Mouse (Mus musculus) megakaryocyte, embryonic 14.5 days (primary cell): ENCODE data around the gene Eln. TPM values are rescaled to one million over a fixed set of nuclear protein-coding genes. Genes with fewer than 3 reads are reported as not detected.

Experiments
- H3K27me3 ChIP-seq: replicated peaks from 2 replicates; pipeline ENCODE3; 2012; ENCODE audit warnings: inconsistent platforms
- H3K36me3 ChIP-seq: replicated peaks from 2 replicates; pipeline ENCODE3; 2012; ENCODE audit warnings: low read length, inconsistent platforms, mixed read lengths
- H3K4me1 ChIP-seq: 2 replicates; pipeline ENCODE4 v1.6.1; 2012; ENCODE audit warnings: inconsistent platforms
- H3K4me3 ChIP-seq: replicated peaks from 2 replicates; pipeline ENCODE3; 2012; ENCODE audit warnings: moderate library complexity, mild to moderate bottlenecking, inconsistent platforms
- H3K9me3 ChIP-seq: 2 replicates; pipeline ENCODE4 v1.6.1; 2012; ENCODE audit warnings: inconsistent platforms
- FLI1 ChIP-seq: IDR thresholded peaks from 2 replicates; pipeline ENCODE4 v1.6.1; 2012; ENCODE audit warnings: low read length, inconsistent platforms, mixed read lengths
- GATA1 ChIP-seq: IDR thresholded peaks from 3 replicates; pipeline ENCODE4 v1.6.1; 2012; ENCODE audit warnings: mixed read lengths, low read length, inconsistent platforms, borderline replicate concordance
- polyA plus RNA-seq: library from polyadenylated mRNA; stranded (reverse); fragments of >175 nt; gene quantifications from 2 replicates; pipeline ENCODE4 v1.2.3, GENCODE M21; 2012; ENCODE audit warnings: low replicate concordance; ENCODE audit not compliant: insufficient read depth

The Eln gene
- polyA plus RNA-seq, 1 experiment: 0.19 TPM

DNA sequence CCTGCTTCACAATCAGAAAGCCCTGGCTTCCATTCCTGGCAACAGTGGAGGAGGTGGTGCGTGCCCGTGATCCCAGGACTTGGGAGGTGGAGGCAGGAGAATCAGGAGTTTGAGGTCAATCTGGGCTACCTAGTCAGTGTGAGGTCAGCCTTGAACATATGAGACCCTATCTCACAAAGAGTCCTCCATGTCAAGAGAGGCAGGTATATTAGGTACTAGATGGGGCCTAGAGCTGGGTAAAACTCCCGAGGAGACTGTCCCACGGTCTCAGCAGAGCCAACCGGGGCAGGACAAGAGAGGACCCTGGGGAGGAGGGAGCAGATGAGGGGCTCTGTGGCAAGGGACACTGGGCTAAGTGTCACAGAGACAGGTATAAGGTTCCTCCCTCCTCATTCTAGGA is 69.6 kb downstream of the Eln start:
- peaks cover 77% of the 10 kb centered on the region for H3K4me1 ChIP-seq
- H3K27me3 ChIP-seq: no peaks in the 10 kb centered on the region
- H3K36me3 ChIP-seq: peaks cover 33% of the 10 kb centered on the region
- peak overlapping the region; percentile 93 for H3K4me3 ChIP-seq
- TF ChIP-seq GATA1: no peak
- no peak for TF ChIP-seq FLI1
- H3K9me3 ChIP-seq: no peaks in the 10 kb centered on the region

DNA sequence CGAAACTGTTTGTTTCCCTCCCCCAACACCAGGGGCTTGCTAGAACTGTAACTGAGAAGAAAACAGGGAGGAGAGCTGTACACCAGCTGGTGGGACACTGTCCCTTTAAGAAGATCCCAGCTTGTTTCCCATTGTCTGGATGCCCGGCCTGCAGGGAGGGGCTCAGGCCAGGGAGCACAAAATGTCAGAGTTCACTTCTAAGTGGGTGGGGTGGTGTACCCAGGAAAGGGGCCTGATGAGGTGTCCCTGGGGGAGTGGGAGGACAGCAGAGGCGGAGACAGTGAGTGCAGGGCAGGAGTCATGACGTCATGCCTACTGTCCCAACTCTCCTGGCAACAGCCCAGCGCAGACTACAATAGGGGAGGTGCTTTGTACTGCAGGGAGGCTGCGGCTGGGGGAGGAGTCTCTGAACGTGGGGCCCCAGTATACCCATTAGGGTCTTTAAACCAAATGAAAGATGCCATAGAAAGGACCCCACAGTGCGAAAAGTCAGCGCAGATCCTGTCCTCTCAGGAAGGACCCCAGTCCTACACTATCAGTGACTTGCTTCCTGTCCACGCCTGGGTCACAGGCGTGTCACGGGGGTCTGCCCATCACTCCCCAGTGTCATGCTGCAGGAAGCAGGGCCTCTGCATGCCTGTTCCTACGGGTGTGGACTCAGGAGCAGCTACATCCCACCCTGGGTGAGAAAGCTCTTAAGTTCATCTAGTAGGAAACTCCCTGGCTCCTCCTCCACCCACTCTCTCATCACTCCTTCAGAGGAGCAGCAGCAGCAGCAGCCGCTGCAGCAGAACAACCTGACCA is 71.0 kb downstream of the Eln start:
- Histone ChIP-seq H3K27me3 (no peaks in the 10 kb centered on the region), H3K9me3 (no peaks in the 10 kb centered on the region), H3K4me1 (peaks cover 82% of the 10 kb centered on the region), H3K36me3 (peaks cover 43% of the 10 kb centered on the region), H3K4me3 (peak overlapping the region; percentile 93)
- no peak for TF ChIP-seq GATA1
- no peak for TF ChIP-seq FLI1

- Histone ChIP-seq H3K27me3 (no peaks in the 10 kb centered on the region), H3K36me3 (peaks cover 47% of the 10 kb centered on the region), H3K4me3 (no peak overlapping the region), H3K4me1 (peaks cover 70% of the 10 kb centered on the region), H3K9me3 (no peaks in the 10 kb centered on the region)
- no peak for TF ChIP-seq FLI1
- no peak for TF ChIP-seq GATA1
Observed at GRCm38 (mm10) chr5:134674977-134675376, 72.1 kb downstream of the Eln start.

- H3K9me3 ChIP-seq: no peaks in the 10 kb centered on the region
- peaks cover 47% of the 10 kb centered on the region for H3K4me1 ChIP-seq
- no peak overlapping the region for H3K4me3 ChIP-seq
- H3K36me3 ChIP-seq: peaks cover 71% of the 10 kb centered on the region
- TF ChIP-seq FLI1: no peak
- H3K27me3 ChIP-seq: no peaks in the 10 kb centered on the region
Observed at GRCm38 (mm10) chr5:134672611-134673010, 74.5 kb downstream of the Eln start.

DNA sequence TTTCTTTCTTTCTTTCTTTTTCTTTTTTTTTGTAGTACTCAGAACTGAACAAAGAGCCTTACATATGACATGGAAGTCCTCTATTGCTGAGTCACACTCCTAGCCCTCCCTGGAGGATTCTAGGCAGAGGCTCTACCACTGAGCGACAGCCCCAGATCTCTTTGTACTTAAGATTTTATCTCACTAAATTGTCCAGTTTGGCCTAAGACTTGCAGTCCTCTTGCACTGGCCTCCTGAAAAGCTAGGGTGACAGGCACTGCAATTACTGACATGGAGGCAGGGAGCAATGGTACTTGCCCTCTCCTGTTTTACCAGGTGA is 75.0 kb downstream of the Eln start:
- Histone ChIP-seq H3K4me3 (peak overlapping the region; percentile 57), H3K36me3 (peaks cover 75% of the 10 kb centered on the region), H3K4me1 (peaks cover 42% of the 10 kb centered on the region), H3K27me3 (no peaks in the 10 kb centered on the region), H3K9me3 (no peaks in the 10 kb centered on the region)
- no peak for TF ChIP-seq FLI1
- no peak for TF ChIP-seq GATA1

GRCm38 (mm10) chr5:134671335-134672197 is 75.6 kb downstream of the Eln start:
- no peaks in the 10 kb centered on the region for H3K27me3 ChIP-seq
- H3K36me3 ChIP-seq: peaks cover 81% of the 10 kb centered on the region
- TF ChIP-seq GATA1 (no peak), FLI1 (no peak)
- H3K9me3 ChIP-seq: no peaks in the 10 kb centered on the region
- no peak overlapping the region for H3K4me3 ChIP-seq
- peaks cover 39% of the 10 kb centered on the region for H3K4me1 ChIP-seq

DNA sequence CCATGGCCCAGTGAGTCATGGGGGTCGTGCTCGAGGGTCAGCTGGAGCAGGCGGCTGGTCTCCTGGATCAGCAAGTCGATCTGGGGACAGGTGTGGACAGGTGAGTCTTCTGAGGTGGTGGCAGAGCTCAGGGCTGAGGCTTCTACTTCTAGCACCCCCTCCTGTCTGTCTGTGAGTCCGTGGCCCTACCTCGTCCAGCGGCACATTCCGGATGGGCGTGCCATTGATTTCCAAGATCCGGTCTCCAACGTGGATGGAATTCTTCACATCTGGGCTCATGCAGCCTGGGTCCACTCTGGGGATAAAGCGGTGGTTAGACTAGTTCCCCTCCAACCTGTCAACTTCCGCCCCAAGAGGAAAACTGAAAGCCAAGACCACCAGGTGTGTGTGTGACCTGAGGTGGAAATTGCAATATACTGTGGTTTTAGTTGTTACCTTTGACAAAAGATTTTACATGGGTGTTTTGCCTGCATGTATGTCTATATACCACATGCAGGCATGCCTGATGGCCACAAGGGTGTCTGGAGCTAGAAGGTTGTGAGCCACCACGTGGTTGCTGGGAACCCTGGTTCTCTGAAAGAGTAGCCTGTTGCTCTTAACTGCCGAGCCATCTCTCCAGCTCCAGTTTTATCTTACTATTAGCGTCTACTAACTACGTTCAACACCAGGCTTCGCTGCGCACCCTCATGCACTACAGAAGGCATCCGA is 78.0 kb downstream of the Eln start:
- no peaks in the 10 kb centered on the region for H3K9me3 ChIP-seq
- H3K4me1 ChIP-seq: peaks cover 19% of the 10 kb centered on the region
- H3K36me3 ChIP-seq: peaks cover 94% of the 10 kb centered on the region
- no peaks in the 10 kb centered on the region for H3K27me3 ChIP-seq
- no peak for TF ChIP-seq FLI1
- H3K4me3 ChIP-seq: no peak overlapping the region

DNA sequence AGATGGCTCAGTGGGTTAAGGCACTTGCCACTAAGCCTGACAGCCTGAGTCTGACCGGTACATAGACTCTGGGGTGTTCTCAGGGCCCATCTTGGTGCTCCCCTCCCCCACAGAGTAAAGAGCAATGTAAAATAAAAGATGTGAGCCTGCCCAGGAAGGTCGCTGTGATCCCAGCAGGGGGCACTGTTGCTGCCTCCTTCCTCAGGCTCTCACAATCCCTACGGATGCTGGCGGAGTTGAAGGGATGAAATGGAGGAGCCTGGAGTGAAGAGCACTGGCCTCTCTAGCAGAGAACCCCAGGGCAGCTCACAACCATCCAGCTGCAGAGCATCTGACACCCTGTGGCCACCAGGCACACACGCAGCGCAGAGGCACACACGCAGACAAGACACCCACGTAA is 78.6 kb downstream of the Eln start:
- no peak overlapping the region for H3K4me3 ChIP-seq
- H3K4me1 ChIP-seq: peaks cover 19% of the 10 kb centered on the region
- TF ChIP-seq FLI1 (no peak), GATA1 (no peak)
- no peaks in the 10 kb centered on the region for H3K9me3 ChIP-seq
- H3K36me3 ChIP-seq: peaks cover 95% of the 10 kb centered on the region
- no peaks in the 10 kb centered on the region for H3K27me3 ChIP-seq

GRCm38 (mm10) chr5:134656708-134657107 is 90.4 kb downstream of the Eln start:
- Histone ChIP-seq H3K4me3 (no peak overlapping the region), H3K27me3 (no peaks in the 10 kb centered on the region), H3K4me1 (no peaks in the 10 kb centered on the region), H3K36me3 (peaks cover 59% of the 10 kb centered on the region), H3K9me3 (peaks cover 3% of the 10 kb centered on the region)
- TF ChIP-seq GATA1 (no peak), FLI1 (no peak)

Other genes with a start within 250 kb of the Eln start
- gene Clip2, start 194.9 kb downstream of the Eln start, polyA plus RNA-seq: 32.0 and 86.2 TPM in 2 replicates
- not detected in 2 replicates for gene Syna, start 187.2 kb downstream of the Eln start, polyA plus RNA-seq
- 9.1 and 35.0 TPM in 2 replicates for gene Rfc2, start 166.0 kb downstream of the Eln start, polyA plus RNA-seq
- gene Lat2, start 132.3 kb downstream of the Eln start, polyA plus RNA-seq: 16.9 and 67.9 TPM in 2 replicates
- gene Eif4h, start 107.8 kb downstream of the Eln start, polyA plus RNA-seq: 58.4 and 156 TPM in 2 replicates
- gene Limk1, start 58.7 kb downstream of the Eln start, polyA plus RNA-seq: 54.8 and 104 TPM in 2 replicates
- not detected in 2 replicates for gene Tmem270, start 159.4 kb upstream of the Eln start, polyA plus RNA-seq
- not detected in 2 replicates for gene Cldn13, start 168.2 kb upstream of the Eln start, polyA plus RNA-seq
- gene Mettl27, start 185.0 kb upstream of the Eln start, polyA plus RNA-seq: 18.7 and 34.3 TPM in 2 replicates
- not detected in 2 replicates for gene Cldn4, start 199.6 kb upstream of the Eln start, polyA plus RNA-seq
- gene Cldn3, start 238.9 kb upstream of the Eln start, polyA plus RNA-seq: 0.64 and 3.8 TPM in 2 replicates